Mouse (Mus musculus): ENCODE data around the gene Nsmce1.
"Not testable (repeated sequence)": the region's sequence is repeated elsewhere in the genome, so short reads cannot be mapped to it uniquely, and the experiment has no call there.

Nsmce1 gene

DNA sequence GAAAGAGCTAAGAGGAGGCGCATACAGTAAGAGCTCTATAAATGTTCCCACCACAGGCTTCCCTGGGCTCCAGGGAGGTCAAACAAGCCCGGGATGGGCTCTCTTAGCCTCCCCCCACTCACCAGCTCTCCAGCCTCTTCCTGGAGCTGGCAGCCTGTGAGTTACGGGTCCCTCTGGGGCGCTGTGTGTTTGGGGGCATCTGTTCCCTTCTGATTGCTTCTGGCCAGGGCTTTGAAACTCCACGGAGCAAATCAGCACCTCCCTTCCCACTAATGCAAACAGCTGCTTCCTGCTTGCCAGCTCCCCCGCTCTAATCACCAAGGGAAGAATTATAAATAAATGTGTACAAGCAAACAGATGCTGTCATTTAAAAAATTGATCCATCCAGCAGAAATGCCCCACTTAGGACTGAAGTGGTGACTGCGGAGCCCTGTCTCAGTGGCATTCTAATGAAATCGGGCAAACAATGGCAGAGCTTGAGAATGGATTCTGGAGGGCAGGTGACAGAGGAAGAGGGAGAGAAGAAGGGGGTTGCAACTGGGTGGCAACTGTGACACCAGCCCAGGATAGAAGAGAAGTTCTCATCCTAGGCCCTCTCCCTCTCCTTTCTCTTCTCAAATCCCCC, 56.6 kb downstream of the Nsmce1 start:
- no peak for DNase-seq (ENCODE audit: low spot score in 2 of 2)

DNA sequence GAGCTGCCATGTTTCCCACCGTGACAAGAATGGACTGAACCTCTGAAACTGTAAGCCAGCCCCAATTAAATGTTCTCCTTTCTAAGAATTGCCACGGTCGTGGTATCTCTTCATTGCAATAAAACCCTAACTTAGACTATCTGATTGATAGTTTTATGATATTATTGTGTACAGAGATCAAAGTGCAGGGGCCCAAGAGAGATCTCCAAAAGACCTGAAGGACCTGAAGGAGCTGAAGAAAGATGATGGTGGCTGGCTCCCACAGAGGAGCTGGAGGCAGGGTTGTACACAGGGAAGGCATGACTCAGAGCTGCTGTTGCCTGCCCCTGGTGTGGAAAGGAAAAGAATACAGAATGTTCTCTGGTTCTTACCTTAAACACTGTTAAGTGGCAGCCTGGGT, 57.5 kb downstream of the Nsmce1 start:
- no peak for DNase-seq (ENCODE audit: low spot score in 2 of 2)

DNA sequence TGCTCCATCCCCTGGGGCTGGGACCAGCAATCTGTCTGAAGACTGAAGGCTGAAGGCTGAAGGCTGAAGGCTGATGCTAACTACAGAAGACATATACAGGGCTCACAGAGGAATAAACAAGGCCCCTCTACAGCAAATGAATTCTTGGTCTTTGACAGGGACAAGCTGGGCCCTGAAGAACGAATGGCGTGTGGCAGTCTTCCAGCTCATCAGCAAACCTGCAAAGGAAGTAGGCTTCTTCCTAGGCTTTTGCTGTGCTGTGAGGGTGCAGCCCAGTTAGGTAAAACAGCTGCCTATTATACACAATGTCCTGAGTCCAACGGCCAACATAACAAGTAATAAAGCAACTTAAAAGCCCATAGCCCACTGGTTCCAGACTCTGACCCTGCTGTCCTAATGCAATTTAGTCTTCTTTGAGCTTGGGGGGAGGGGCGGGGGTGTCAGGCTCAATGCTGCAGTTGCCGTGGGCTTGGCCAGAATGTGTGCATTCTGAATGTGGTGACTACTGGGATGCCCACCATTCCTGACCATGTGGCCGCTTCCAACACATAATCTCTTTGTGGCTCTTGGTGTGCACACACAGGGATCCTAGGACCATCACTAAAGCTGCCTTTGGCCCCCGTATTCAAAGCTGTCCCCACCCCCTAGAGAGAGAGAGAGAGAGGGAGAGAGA, 61.1 kb downstream of the Nsmce1 start:
- DNase-seq (ENCODE audit: low spot score in 2 of 2), result no peak

DNA sequence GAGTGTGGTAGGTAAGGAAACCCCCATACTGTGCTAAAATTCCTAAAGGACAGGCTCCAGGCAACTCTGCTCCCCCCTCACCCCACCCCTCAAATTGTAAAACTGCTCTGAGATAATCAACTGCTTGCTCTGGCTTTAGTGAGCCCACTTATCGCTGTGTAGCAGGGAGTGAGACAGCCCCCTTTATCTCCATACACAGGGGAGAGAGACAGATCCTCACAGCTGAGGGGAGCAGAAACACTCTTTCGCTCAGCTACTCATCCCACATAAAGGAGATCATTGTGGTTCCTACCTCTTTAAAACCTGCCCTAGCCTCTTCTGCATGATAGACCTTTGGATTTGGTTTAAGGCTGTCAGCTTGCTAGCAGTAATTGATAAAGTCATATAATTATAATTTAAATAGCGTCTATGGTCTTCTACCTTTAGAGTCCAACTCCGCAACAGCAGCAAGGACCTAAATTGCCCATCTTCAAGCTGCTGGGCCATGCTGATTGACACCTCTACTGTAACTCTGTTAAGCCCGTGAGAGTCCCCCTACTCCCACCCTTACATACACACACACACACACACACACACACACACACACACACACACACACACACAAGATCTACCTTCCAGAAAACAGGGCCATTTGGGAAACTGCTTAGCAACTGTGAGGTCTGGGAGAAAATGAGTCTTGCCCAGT, 62.4 kb downstream of the Nsmce1 start:
- not testable (repeated sequence) for DNase-seq (ENCODE audit: low spot score in 2 of 2)

DNA sequence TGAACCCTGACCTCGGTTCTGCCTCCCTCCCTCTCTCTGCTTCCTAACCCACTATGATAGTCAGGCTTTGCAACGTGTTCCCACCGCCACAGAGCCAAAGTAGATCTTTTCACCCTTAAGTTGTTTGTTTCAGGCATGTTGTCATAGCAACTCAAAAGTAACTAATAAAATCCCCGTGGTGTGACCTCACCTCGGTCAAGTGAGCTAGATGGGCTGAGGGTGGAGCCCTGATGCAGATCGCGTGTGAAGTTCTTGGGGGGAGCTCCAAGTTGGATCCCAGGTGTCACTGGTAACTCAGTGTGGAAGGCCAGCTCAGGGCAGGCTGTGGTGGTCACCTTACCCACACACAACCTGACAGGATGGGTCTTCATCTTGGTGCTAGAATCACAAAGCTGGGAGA, 63.0 kb downstream of the Nsmce1 start:
- no peak for DNase-seq (ENCODE audit: low spot score in 2 of 2)

DNA sequence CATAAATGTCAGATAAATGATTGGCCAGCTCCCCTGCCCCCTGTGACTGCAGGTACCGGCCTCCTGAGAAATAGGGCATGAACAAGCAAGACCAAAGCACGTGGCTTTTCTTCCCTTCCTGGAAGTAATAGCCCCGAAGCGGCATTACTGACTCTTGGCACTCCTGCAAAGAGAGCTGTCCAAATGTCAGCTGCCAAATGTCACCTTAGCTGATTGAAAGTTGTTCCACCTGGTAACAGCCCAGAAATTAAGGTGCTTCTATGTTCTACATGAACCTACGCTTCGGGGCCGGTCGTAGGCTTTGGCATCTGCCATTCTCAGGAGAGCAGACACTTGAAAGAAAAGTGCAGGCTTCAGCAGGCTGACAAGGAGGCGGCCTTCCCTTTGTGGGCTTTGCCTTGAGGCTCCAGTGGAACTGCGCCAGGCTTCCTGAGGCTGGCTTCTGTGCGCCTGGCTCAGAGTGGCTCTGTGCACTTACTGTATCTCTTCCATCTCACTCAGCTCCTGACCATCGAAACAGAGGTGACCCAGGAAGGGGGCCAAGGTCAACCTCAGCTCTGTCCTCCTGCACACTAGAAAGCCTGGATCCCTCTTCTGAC, 63.8 kb downstream of the Nsmce1 start:
- no peak for DNase-seq (ENCODE audit: low spot score in 2 of 2)

DNA sequence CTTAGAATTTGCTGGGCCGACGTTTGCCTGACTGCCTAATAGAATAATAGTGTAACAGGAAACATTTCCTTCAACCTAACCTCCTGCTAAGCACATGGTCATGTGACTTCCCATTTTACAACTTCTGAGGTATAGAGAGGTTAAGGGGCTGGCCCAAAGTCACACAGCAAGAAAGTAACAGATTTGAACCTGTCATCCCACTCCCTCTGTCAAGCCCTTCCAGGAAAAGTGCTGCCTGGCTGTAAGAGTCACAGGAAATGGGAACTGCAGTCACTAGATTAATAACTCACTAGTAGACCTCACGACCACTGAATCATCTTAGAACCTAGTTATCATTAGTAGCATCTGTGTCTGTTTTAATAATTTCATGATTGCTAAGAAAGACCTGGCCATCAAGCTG, 68.3 kb downstream of the Nsmce1 start:
- DNase-seq (ENCODE audit: low spot score in 2 of 2), result no peak

DNA sequence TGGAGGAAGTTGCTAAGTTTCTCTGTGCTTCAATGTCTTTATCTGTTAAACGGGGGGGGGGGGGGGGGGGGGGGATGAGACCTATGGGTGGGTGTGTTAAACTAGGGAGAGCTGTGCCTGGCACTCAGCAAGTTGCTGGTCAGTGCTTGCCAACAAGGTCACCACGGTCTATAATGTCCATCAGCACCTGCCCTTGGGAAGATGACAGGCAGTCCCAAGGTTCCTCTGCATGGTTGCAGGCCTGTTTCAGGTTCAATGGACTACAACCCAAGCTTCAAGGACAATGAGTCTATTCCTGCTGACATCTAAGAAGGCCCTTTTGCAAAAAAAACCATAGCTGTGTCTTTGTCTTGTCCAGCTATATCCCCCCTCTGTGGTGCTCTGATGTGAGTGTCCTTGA, 69.5 kb downstream of the Nsmce1 start:
- no peak for DNase-seq (ENCODE audit: low spot score in 2 of 2)

DNA sequence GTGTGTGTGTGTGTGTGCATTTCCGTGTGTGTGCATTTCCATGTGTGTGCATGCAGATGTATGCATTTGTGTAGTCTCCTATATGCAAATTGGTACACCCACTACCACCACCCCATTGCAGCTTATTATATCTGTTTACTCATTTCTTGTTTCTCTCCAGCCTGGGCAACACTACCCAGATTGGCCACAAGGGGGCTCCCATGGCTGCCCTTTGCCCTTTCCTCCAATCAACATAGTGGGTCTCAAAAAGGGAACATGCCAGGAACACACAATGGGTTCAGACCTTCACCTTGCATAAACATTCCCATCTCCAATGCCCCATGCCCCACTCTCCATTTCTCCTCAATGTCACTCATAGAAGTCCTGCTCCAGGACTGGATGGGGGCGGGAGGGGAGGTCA, 71.2 kb downstream of the Nsmce1 start:
- DNase-seq (ENCODE audit: low spot score in 2 of 2), result peak in 1 of 2 experiments; percentile 24

DNA sequence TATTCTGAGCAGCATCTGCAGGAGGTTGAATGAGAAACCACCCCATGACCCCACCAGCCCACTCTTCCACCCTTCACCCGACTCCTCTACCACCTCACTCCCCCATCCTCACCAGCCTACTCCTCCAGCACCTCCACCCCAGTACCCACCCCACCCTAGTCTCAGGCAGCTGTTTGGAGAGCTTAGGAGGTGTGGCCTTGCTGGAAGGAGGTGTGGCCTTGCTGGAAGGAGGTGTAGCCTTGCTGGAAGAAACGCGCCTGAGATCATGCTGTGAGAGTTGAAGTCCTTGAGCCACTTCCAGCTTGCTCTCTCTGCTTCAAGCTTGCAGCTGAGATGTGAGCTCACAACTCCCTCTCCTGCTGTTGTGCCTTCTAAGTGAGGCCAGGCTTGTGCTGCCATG, 73.0 kb downstream of the Nsmce1 start:
- no peak for DNase-seq (ENCODE audit: low spot score in 2 of 2)
